Mouse (Mus musculus): Measurements from ENCODE around the gene Tmtc1.

Tmtc1 gene

DNA sequence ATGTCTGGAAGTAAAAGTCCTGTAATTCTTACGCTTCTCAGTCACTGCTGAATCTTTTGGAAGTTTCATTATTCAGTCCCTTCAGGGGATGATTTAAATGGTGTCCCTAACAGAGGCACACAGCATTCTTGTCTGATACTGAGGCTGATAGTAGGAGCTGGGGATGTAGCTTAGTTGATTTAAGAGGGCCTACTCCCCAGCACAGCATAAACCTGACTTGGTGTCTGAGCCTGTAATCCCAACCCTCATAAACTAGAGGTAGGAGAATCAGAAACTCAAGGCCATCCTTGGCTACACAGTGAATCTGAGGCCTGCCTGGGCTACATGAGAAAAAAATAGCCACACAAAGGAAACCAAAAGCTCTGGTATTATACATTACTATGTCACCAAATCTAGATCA, 77.6 kb downstream of the Tmtc1 start:
- DNase-seq, result no peak

DNA sequence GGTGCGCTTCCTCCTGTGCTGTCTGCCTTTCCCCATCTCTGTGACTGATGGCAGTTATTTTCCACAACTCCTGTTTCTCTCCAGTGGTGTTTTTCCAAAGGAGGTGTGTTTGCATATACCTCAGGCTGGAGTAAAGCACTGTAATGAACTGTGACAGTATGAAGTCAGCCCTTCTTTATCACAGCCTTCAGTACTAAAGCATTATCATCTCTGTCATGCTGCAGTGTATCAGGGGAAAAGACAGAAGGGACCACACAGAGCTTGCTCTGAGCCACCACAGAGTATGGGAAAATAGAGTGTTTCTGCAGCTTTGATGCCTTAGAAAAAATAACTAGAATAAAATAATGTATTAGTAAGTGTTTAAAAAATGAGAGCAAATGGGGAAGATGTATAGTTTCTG, 81.0 kb downstream of the Tmtc1 start:
- no peak for DNase-seq

DNA sequence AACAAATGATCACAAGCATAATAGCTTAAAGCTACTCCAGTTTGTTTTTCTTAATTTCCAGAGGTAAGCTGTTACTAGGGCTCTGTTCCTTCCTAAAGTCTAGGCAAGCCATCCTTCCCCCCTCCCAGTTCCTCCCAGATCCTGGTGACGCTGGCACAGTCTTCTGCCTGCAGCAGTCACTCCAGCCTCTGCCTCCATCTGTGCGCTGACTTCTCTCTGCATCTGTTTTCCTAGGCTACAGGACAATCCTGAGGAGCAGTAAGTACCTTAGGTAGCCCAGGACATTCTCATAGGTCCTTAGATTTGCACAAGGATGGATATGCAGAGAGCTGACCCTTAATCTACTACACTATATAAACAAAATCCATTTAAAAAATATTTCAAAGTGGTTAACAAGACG, 81.7 kb downstream of the Tmtc1 start:
- DNase-seq, result peak; percentile 48

DNA sequence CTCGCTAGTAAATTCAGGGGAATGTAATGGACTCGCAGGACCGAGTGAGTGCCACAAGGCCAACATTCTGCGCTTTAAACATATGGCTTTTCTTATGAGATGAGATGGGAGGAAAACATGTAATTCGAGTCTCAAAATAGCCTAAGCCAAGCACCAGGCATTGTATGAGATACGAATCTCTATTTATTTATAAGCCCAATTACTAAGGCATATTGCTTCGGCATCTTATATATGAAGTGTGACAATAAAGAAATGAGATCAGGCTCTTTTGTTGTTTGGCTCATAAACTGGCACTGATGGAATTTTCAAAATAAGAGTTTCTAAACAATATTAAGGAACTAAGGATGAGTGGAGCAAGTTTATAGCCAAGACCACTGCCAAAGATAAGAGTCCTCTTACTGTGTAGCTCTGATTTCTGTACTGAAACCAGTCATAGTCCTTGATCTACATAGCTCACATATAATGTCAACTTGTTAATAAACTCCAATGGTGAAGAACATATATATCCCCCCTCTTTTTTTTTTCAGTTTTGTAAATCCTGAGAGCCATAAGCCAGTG, 84.8 kb downstream of the Tmtc1 start:
- DNase-seq, result no peak

DNA sequence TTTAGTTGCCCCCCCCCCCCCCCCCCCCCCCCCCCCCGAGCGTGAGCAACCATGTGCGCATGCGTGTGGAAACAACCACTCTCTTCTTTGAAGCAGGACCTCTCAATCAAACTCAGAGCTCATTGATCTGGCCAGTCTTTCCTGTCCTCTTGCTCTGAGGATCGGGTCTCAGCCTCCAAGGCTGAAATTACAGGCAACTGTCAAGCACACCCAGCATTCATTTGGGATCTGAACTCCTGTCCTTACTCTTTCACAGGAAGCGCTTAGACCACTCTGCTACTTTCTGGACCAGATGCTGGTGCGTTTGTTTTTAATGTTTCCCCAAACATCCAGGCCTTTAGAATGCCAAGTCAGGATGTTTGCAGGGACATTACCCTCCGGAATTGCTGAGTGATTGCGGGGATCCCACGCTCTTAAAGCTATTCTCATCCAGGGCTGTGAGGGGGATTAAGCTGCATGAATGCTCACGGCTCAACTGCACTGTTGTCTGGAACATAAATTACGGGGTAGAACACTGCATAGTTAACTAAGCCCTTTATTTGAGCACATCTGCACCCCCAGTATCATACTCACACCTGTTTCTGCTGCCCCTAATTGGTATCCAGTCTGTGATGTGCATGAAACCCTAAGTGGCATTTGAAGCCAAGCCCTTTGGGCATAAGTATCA, 85.5 kb downstream of the Tmtc1 start:
- DNase-seq, result peak; percentile 9

DNA sequence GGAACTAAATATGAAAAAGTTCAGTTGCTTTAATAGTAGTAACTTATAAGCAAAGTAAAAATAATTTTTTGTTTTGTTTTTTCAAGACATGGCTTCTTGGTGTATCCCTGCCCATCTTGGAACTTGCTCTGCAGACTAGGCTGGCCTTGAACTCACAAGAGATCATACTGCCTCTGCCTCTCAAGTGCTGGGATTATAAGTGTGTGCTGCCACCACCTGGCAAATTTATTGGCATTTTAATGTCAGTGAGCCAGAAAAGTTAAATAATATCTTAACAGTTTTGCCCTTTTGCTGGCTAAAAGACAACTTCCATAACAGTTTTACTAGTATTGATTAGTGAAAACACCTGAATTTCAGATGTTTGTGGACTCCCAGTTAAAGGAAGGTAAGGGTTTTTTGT, 88.0 kb downstream of the Tmtc1 start:
- DNase-seq, result no peak

DNA sequence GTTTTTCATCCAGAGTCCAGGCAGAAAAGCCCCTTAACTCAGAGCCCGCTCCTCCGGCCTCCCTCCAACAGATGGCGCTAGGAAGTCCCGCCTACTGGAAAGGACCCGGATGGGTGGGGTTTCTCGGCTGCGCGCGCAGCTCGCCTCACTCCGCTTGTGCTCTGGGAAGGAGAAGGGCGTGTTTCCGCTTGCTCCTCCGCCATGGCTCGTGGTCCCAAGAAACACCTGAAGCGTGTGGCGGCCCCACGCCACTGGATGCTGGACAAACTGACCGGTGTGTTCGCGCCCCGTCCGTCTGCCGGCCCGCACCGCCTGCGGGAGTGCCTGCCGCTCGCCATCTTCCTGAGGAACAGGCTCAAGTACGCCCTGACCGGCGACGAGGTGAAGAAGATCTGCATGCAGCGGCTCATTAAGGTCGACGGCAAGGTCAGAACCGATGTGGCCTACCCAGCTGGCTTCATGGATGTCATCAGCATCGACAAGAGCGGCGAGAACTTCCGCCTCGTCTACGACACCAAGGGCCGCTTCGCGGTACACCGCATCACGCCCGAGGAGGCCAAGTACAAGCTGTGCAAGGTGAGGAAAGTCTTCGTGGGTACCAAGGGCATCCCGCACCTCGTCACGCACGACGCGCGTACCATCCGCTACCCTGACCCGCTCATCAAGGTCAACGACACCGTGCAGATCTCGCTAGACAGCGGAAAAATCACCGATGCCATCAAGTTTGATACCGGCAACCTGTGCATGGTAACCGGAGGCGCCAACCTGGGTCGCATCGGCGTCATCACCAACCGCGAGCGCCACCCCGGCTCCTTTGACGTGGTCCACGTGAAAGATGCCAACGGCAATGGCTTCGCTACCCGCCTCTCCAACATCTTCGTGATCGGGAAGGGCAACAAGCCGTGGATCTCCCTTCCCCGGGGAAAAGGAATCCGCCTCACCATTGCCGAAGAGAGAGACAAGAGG, 89.4 kb downstream of the Tmtc1 start:
- DNase-seq, result peak; percentile 43

DNA sequence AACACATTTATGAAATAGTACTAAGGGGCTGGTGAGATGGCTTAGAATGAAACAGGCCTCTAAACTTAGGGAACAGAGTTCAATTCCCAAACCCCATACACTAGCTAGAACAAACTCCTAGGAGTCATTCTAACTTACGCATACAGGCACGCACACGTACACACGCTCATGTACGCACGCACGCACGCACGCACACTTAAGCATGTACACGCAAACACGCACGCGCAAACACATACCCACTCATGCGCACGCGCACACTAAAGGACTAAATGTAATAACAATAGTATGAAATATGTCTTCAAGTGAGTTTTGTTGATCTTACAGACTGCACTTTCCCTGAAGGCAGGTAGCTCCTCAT, 90.1 kb downstream of the Tmtc1 start:
- no peak for DNase-seq

DNA sequence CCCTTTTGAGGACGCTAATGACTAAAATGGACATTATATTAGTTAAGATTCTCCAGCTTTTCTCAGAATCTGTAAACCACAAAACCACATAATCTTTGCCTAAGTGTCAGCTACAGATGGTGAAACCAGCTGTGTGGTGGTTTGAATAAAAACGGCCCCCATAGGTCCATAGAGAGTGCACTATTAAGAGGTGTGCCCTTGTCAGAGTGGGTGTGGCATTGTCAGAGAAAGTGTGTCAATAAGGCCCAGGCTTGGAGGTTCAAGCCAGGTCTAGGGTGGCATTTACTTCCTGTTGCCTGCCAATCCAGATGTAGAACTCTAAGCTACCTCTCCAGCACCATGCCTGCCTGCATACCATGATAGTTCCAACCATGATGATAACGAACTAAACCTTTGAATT, 99.2 kb downstream of the Tmtc1 start:
- DNase-seq, result no peak

DNA sequence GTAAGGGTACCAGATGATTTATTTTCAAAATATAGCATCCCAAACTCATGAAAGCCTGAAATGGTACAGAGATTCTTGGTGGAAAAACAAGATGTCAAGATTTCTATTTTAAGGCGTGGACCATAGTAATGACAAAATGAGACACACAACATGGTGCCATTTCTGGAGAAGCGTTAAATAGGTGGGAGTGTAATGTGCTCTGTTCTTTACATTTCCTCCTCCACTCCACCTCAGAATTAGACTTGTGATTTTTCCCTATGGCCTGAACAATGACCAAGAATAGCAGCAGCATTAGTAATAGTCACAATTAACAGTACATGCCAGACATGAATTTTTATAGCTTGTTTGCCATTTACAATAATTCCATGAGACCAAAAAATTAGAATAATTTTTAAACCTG, 102.0 kb downstream of the Tmtc1 start:
- no peak for DNase-seq

DNA sequence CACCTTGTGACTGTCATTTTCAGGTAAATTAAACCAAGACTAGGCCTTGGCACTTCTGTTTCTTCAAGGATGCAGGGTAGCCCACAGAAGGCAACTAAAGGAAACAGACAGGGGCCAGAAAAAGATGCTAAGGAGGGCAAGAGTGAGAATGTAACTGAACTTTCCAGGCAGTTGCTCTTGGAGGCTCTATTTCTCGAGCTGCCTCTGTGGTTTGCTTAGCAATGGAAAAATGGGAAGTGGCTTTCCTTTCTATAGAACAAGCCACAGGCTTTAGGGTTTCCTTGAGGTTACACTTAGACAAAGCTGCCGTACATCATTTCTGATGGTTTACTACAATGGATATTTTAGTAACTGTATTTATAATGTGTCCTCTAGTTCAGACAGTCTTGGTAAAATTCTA, 102.4 kb downstream of the Tmtc1 start:
- DNase-seq, result no peak

DNA sequence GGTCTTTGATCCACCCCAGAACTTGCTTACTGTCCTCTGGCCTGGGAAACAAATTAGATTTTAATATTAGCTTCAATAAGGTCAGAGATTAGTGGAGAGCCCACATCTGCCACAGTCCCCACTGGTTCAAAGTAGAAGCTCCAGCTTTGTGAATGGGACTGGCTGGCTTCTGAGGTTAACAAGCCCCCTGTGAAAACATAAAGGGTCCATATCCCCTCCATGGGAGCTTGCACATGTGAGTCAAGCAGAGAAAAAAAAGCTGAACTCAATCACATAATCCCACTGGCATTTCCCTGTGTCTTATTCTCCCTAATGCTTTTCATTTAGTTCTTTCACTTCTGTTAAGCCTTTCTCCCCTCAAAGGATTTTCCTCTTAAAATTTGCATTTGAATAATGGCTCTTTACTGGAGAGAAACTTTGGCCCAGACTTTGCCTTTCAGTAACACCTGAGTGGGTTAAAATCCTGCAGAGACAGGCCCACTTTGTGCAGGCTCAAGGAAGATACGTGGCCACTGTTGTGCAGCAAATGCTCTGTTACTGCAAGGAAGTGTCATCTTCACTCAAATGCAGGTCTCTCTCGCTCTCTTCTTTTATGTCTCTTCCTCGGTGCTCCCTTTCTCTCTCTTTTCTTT, 105.7 kb downstream of the Tmtc1 start:
- no peak for DNase-seq

DNA sequence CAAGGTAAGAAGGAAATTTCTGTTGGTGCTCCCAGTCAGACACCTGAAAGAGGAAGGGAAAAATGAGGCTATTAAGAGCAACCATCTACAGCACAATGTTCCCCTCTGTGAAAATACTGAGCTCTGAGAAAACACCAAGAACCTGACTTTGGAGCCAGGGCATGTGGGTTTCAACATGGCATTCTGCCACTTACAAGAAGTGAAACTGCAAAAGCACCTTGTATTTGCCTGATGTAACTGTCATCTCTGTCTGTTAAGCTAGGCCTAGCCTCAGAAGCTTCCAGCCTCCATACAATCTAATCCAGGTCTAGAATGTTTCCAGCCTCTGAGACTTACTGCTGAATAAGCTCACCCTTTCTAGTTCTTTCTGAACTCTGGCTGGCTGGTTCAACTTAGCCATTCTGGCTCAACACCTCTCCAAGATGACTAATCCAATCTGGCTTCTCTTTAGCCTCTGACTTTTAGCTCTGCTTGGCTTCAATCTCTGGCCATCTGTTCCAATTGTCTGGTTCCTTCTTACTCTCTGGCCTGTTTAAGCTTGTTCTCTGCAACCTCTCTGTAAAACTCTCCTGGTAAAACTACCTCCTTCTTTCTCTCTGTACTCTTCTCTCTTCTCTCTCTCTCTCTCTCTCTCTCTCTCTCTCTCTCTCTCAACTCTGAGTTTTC, 107.8 kb downstream of the Tmtc1 start:
- no peak for DNase-seq

DNA sequence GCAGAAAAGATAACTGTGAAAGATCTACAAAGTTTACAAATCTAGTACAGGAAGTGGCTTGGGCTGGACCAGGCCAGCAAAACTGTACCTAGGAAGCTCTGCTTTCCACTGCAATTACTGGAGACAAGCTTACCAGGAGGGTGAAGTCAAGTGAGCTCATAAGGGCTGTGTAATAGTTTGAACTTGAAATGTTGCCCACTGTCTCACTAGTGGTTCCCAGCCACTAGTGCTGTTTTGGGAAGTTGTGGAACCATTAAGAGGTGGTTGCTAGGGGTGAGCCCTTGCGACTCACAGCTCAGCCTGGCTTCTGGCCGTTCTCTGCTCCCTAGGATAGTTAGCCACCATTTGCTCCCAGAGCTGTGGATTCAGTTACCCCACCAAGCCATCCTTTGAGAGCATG, 112.3 kb downstream of the Tmtc1 start:
- no peak for DNase-seq

DNA sequence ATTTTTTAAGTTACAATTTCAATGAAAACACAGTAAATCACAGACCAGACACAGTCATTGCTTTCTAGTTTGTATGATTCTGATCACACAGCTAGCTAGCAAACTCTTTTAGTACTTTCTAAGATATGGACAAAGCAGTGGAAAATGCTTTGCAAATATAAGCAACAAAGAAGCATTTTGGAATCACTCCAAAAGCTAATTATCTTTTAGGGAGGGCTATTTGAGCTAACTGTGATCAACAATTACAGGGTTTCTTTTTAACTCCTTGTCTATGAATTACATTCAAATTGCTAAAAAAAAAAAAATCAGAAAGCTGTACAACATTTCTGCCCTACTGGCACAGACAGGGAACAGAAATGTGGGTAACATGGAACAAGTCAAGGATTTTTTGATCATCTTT, 114.2 kb downstream of the Tmtc1 start:
- no peak for DNase-seq

DNA sequence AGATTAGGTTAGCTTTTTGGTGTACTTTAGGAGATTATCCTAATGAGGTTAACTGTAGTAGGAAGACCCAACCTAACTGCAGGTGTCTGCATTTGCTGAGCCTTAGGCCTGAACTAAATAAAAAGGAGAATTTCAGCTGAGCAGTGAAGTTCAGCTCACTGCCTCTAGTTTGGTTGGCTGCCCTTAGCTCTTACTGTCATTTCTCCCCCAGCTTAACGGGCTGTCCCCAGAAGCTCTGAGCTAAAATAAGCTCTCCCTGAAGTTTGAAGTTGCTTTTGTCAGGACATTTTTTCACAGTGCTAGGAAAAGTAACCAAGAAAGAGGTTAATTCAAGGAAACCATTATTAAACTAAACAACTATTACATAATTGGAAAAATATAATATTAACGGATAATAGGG, 115.3 kb downstream of the Tmtc1 start:
- no peak for DNase-seq

DNA sequence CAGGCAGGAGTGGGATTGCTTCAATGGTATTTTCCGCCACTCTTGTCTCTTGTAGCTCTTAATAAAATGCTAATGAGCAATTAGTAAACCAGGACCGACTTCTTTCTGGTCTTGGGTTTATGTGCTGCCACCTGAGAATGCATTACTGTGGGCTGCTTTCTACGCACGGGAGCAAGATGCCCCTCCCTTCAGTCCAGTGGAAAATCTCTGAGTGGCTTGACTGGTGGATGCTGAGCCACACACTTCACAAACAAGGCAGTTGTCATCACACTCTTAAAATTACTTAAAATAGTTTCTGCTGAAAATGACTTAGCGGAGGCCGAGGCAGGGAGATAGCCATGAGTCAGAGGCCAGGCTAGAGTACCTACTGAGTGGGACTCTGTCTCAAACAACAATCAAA, 116.1 kb downstream of the Tmtc1 start:
- no peak for DNase-seq

DNA sequence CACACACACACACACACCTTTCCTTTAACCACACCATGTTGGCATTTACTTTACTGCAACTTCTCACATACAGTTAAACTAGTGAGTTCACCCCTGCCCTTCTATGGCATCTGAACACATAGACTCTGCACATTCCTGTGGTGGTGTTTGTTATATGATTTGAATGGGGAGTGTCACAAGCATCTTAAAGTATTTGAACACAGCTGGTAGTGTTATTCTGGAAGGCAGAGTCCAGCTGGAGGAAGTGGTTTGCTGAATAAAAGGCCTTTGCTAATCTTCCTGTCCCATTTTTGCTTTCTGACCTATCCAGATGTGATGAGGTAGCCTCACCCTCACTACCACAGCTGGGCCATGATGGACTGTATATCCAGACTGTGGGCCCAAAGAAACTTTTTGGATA, 125.5 kb downstream of the Tmtc1 start:
- DNase-seq, result no peak

DNA sequence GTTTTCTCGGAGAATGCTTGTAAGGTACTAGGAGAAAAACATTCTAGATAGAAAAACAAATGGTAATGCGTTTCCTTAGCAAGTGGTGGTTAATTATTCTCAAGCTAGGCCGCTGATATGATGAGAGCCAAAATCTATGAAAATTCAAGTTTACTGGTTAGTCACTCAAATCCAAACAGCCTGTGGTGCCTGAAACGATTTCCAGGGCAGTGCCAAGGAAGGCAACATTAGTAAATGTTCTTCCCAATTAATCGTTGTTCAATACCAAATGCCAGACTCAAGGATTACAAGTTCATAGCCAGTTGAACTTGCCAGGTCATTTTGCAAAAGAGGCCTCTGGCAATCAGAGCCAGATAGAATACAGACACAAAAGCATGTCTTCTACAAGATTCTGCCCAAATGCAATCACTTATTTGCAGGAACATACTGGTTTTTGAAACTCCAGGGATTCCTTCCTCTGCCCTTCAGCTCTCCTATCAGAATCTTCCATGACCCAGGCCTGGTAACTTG, 128.6 kb downstream of the Tmtc1 start:
- DNase-seq, result no peak

DNA sequence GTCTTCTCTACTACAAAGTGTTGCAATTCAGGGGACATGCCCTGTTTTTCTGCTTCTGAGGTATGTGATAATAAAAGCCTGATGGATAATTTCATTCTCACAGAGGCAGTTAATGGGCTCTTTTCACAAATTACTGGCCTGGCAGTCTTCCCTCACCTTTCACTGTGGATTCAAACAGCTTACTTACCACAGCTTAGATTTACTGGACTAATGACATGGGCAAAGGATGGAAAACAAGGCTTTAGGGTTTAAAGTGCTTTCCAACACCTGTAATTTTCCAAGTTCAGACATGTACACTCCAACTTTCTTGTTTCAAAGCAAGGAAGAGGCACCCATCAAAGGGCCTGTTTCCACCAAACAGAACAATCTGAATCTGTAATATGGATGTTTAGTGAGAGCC, 129.1 kb downstream of the Tmtc1 start:
- no peak for DNase-seq

DNA sequence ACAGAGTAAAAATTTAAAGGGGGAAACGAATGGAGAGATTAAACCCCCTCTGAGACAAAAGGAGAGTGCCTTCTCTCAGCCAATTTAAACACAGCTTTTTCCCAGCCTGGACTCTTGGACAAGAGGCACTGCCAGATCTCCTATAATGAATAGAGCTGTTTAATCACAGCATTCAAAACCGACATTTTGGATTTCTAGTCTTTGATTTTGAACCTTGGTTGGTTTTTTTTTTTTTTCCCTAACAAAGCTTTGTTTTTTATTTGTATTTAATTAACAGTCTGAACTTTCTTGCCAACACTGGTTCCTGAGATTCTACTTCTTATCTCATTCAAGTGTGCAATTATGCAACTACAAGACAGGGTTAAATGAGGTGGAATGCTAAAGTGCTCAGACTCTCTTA, 133.2 kb downstream of the Tmtc1 start:
- DNase-seq, result no peak

DNA sequence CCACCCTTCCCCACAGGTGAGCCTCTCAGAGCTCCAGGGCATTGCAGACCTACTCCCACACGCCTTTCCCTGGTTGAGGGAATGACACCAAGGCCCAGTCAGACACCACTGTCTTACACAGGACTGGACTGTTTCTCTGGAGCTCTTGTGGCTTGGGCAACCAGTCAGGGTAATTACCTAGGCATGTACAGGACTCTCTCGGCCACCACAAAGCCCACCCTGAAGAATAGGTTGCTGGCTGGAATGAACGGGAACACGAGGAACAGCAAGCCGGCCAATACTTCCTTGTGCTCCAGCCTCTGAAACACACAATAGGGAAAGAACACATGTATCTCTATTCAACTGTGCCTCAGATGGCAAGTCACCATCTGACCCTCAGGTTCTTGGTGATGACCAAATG, 138.4 kb downstream of the Tmtc1 start:
- no peak for DNase-seq

DNA sequence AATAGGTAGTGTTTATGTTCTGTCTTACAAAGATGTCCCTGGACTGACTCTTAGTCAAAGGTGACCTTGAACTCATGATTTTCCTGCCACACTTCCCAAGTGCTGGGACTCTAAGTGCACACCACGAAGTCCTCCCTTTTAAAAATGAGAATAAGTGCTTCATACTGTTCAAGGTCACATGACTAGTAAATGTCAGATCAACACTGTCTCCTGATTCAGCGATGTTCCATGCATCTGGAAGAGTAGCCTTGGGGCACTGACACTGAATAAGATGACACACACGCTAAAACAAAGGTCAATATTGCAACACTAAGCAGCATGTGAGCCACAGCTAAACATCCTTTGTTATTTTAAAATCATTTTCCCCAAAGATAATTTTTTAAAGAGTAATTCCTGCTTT, 139.0 kb downstream of the Tmtc1 start:
- no peak for DNase-seq

All from right cerebral cortex, postnatal 25 days (tissue).